Mouse (Mus musculus): ENCODE data around the gene Mgrn1.
A peak's percentile ranks its signal among the peaks of the same experiment; 100 is the strongest.

Mgrn1 gene

GRCm38 (mm10) chr16:4885760-4886689, at the start of gene Mgrn1:
TSS of gene Mgrn1 (plus strand) at chr16:4886249.
- DNase-seq, result peak; percentile 88

- DNase-seq, result no peak
Measured at GRCm38 (mm10) chr16:4837631-4838030, 48.4 kb upstream of the Mgrn1 start.

GRCm38 (mm10) chr16:4839552-4839951, 46.5 kb upstream of the Mgrn1 start:
- DNase-seq, result no peak

- no peak for DNase-seq
Measured at GRCm38 (mm10) chr16:4840231-4840630, 45.8 kb upstream of the Mgrn1 start.

GRCm38 (mm10) chr16:4847041-4847440, 39.0 kb upstream of the Mgrn1 start:
- no peak for DNase-seq

- DNase-seq, result no peak
Measured at GRCm38 (mm10) chr16:4848090-4848489, 38.0 kb upstream of the Mgrn1 start.

GRCm38 (mm10) chr16:4850361-4850760, 35.7 kb upstream of the Mgrn1 start:
- DNase-seq, result peak; percentile 23

GRCm38 (mm10) chr16:4850938-4851628, 35.0 kb upstream of the Mgrn1 start:
- DNase-seq, result no peak

- no peak for DNase-seq
Measured at GRCm38 (mm10) chr16:4855046-4855650, 30.9 kb upstream of the Mgrn1 start.

GRCm38 (mm10) chr16:4861392-4861791, 24.7 kb upstream of the Mgrn1 start:
- DNase-seq, result no peak

- DNase-seq, result peak; percentile 85
Measured at GRCm38 (mm10) chr16:4862863-4863483, 23.1 kb upstream of the Mgrn1 start.

- no peak for DNase-seq
Measured at GRCm38 (mm10) chr16:4863742-4864141, 22.3 kb upstream of the Mgrn1 start.

- DNase-seq, result no peak
Measured at GRCm38 (mm10) chr16:4866101-4866695, 19.9 kb upstream of the Mgrn1 start.

- no peak for DNase-seq
Measured at GRCm38 (mm10) chr16:4870490-4870889, 15.6 kb upstream of the Mgrn1 start.

GRCm38 (mm10) chr16:4871926-4872325, 14.1 kb upstream of the Mgrn1 start:
- no peak for DNase-seq

GRCm38 (mm10) chr16:4875198-4876032, 10.6 kb upstream of the Mgrn1 start:
- DNase-seq, result no peak

GRCm38 (mm10) chr16:4876033-4876680, 9.9 kb upstream of the Mgrn1 start:
- peak; percentile 77 for DNase-seq

GRCm38 (mm10) chr16:4877195-4877594, 8.9 kb upstream of the Mgrn1 start:
- no peak for DNase-seq

GRCm38 (mm10) chr16:4877701-4878100, 8.3 kb upstream of the Mgrn1 start:
- no peak for DNase-seq

- DNase-seq, result peak; percentile 56
Measured at GRCm38 (mm10) chr16:4878192-4878885, 7.7 kb upstream of the Mgrn1 start.

Measured in lung, postnatal 14 days (tissue).